17 mouse cellular contexts compared by ENCODE assay signal in the genomic region with DNA sequence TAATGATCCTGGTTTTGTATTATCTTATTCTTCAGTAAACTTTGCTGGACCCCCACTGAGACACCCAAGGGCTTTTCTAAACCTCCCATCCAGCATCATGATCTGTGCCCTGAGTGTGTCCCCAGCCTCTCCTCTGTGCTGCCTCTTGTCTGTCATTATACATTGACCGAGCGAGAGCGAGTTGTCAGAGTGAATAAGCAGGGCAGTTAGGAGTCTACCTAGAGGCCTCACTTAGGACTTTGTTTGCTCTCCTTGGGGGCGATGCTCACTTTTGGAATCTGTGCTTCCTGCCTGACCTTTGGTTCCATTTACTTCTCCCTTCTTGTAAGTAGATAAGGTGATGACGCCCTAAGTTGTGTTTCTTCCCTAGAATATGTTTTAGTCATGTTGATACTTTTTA.
A peak's percentile ranks its signal among the peaks of the same experiment; 100 is the strongest.
DNase-seq lines count a peak whose midpoint lies in the region; ATAC-seq and TF ChIP-seq lines count a peak whose summit lies in the region.
"Had no signal": no experiment of that assay in that cellular context is flagged by ENCODE, and none has a peak within 500 bp of the region (broad histone marks: within the 10 kb centered on the region; RNA-seq: fewer than 3 reads in every experiment).

No protein-coding gene starts in this region.

- H3K4me2 ChIP-seq in heart, embryonic 11.5 days, result no peak overlapping the region
- H3K4me2 ChIP-seq in kidney, embryonic 16.5 days (replicated peaks; ENCODE audit: low read depth, low read length), result no peak overlapping the region
- no peak overlapping the region for H3K4me2 ChIP-seq in kidney, embryonic 14.5 days (replicated peaks; ENCODE audit: low read depth, low read length)
- H3K4me2 ChIP-seq in liver, embryonic 11.5 days, result peak overlapping the region; percentile 26; the same call in 1 of the 2 replicates
- H3K4me2 ChIP-seq in stomach, embryonic 15.5 days, result no peak overlapping the region
- no peak overlapping the region for H3K4me2 ChIP-seq in hindbrain, embryonic 13.5 days
- H3K4me2 ChIP-seq: embryonic facial prominence, embryonic 15.5 days; hindbrain, embryonic 15.5 days; midbrain, embryonic 11.5 days; neural tube, embryonic 12.5 days had no signal

- no peak for TF ChIP-seq CTCF in left cerebral cortex, adult 2 months (IDR thresholded peaks at IDR 0.05)

- no peaks in the 10 kb centered on the region for H3K9me3 ChIP-seq in heart, embryonic 11.5 days (replicated peaks; ENCODE audit: control insufficient read depth, low read length)
- H3K9me3 ChIP-seq in kidney, embryonic 16.5 days (ENCODE audit: low read length), result no peaks in the 10 kb centered on the region
- H3K9me3 ChIP-seq in kidney, embryonic 14.5 days (ENCODE audit: control insufficient read depth, low read length), result no peaks in the 10 kb centered on the region
- H3K9me3 ChIP-seq in liver, embryonic 11.5 days (ENCODE audit: control insufficient read depth, low read length), result no peaks in the 10 kb centered on the region
- H3K9me3 ChIP-seq in stomach, embryonic 15.5 days, result no peaks in the 10 kb centered on the region
- H3K9me3 ChIP-seq in hindbrain, embryonic 13.5 days, result no peaks in the 10 kb centered on the region
- H3K9me3 ChIP-seq: embryonic facial prominence, embryonic 15.5 days; forebrain, embryonic 10.5 days; hindbrain, embryonic 15.5 days; neural tube, embryonic 12.5 days had no signal

- H3K27me3 ChIP-seq in heart, embryonic 11.5 days (ENCODE audit: control insufficient read depth, insufficient read depth, low read length), result no peaks in the 10 kb centered on the region
- no peaks in the 10 kb centered on the region for H3K27me3 ChIP-seq in kidney, embryonic 16.5 days (ENCODE audit: insufficient read depth, low read length)
- H3K27me3 ChIP-seq in kidney, embryonic 14.5 days (ENCODE audit: control insufficient read depth, insufficient read depth, low read length), result no peaks in the 10 kb centered on the region
- H3K27me3 ChIP-seq in liver, embryonic 11.5 days (replicated peaks; ENCODE audit: control insufficient read depth, insufficient read depth, low read length), result no peaks in the 10 kb centered on the region
- no peaks in the 10 kb centered on the region for H3K27me3 ChIP-seq in stomach, embryonic 15.5 days (replicated peaks)
- H3K27me3 ChIP-seq in hindbrain, embryonic 13.5 days, result no peaks in the 10 kb centered on the region
- H3K27me3 ChIP-seq: embryonic facial prominence, embryonic 15.5 days; hindbrain, embryonic 15.5 days; neural tube, embryonic 12.5 days had no signal

- 0 out of 2 replicates have a peak overlapping the region, but pooled peaks have one; percentile 6 for H3K27ac ChIP-seq in heart, embryonic 11.5 days (ENCODE audit: low read depth, low read length)
- H3K27ac ChIP-seq in kidney, embryonic 16.5 days (ENCODE audit: low read length), result peak overlapping the region; percentile 60; the same call in 1 of the 2 replicates
- no peak overlapping the region for H3K27ac ChIP-seq in kidney, embryonic 14.5 days (ENCODE audit: low read depth, low read length)
- H3K27ac ChIP-seq in liver, embryonic 11.5 days (ENCODE audit: low read depth, low read length), result peak overlapping the region; percentile 63; the same call in 1 of the 2 replicates
- peak overlapping the region; percentile 76 for H3K27ac ChIP-seq in stomach, embryonic 15.5 days
- no peak overlapping the region for H3K27ac ChIP-seq in hindbrain, embryonic 13.5 days
- H3K27ac ChIP-seq in left cerebral cortex, adult 2 months, result no peak overlapping the region
- H3K27ac ChIP-seq: forebrain, embryonic 10.5 days; liver, embryonic 14.5 days; neural tube, embryonic 12.5 days had no signal

- H3K9ac ChIP-seq in heart, embryonic 11.5 days (ENCODE audit: low read depth, low read length), result no peak overlapping the region
- H3K9ac ChIP-seq in kidney, embryonic 16.5 days (replicated peaks; ENCODE audit: low read length), result no peak overlapping the region
- no peak overlapping the region for H3K9ac ChIP-seq in kidney, embryonic 14.5 days (ENCODE audit: low read depth, low read length)
- no peak overlapping the region for H3K9ac ChIP-seq in liver, embryonic 11.5 days (ENCODE audit: low read depth, low read length)
- H3K9ac ChIP-seq in stomach, embryonic 15.5 days, result no peak overlapping the region
- no peak overlapping the region for H3K9ac ChIP-seq in hindbrain, embryonic 13.5 days
- H3K9ac ChIP-seq: embryonic facial prominence, embryonic 15.5 days; hindbrain, embryonic 15.5 days; liver, embryonic 14.5 days; neural tube, embryonic 12.5 days had no signal

- H3K4me1 ChIP-seq in heart, embryonic 11.5 days (ENCODE audit: control insufficient read depth, insufficient read depth, low read length), result peaks cover 36% of the 10 kb centered on the region
- peaks cover 40% of the 10 kb centered on the region for H3K4me1 ChIP-seq in kidney, embryonic 16.5 days (ENCODE audit: insufficient read depth, low read length)
- peaks cover 19% of the 10 kb centered on the region; the same call in 1 of the 2 replicates for H3K4me1 ChIP-seq in kidney, embryonic 14.5 days (ENCODE audit: control insufficient read depth, insufficient read depth, low read length)
- peaks cover 21% of the 10 kb centered on the region for H3K4me1 ChIP-seq in liver, embryonic 11.5 days (replicated peaks; ENCODE audit: control insufficient read depth, insufficient read depth, low read length)
- H3K4me1 ChIP-seq in stomach, embryonic 15.5 days, result peaks cover 4% of the 10 kb centered on the region
- peaks cover 26% of the 10 kb centered on the region for H3K4me1 ChIP-seq in hindbrain, embryonic 13.5 days (replicated peaks)

- WGBS in heart, embryonic 11.5 days (ENCODE audit: insufficient replicate concordance), result 14% methylated on average over 5 of the region's 5 CpGs
- 50% methylated on average over 5 of the region's 5 CpGs for WGBS in kidney, embryonic 16.5 days
- WGBS in kidney, embryonic 14.5 days, result 46% methylated on average over 5 of the region's 5 CpGs
- 36% methylated on average over 5 of the region's 5 CpGs for WGBS in liver, embryonic 11.5 days
- 40% methylated on average over 5 of the region's 5 CpGs for WGBS in stomach, embryonic 15.5 days
- 43% methylated on average over 5 of the region's 5 CpGs for WGBS in hindbrain, embryonic 13.5 days

- no peak for ATAC-seq in heart, embryonic 11.5 days (replicated peaks; ENCODE audit: insufficient number of reproducible peaks, low FRiP score, low TSS enrichment)
- ATAC-seq in kidney, embryonic 16.5 days (ENCODE audit: low FRiP score, low TSS enrichment), result peak; percentile 57; the same call in 1 of the 2 replicates
- ATAC-seq in kidney, embryonic 14.5 days (ENCODE audit: low FRiP score, low TSS enrichment), result no peak
- no peak for ATAC-seq in liver, embryonic 11.5 days (replicated peaks; ENCODE audit: low FRiP score)
- ATAC-seq in stomach, embryonic 15.5 days (ENCODE audit: insufficient read depth, low FRiP score, low read depth), result no peak
- ATAC-seq in hindbrain, embryonic 13.5 days (ENCODE audit: low FRiP score), result no peak

- no peak for DNase-seq in heart, postnatal 10 days
- DNase-seq in liver, embryonic 11.5 days (ENCODE audit: low spot score), result peak; percentile 30
- DNase-seq in left cerebral cortex, adult 2 months (ENCODE audit: extremely low spot score in 1 of 2, low spot score in 2 of 2), result no peak
- DNase-seq: cerebellum, adult 9-10 months; gastrocnemius, postnatal 10 days; lung, postnatal 4 days had no signal

- H3K36me3 ChIP-seq in heart, embryonic 11.5 days (ENCODE audit: control insufficient read depth, insufficient read depth, low read length), result no peaks in the 10 kb centered on the region
- H3K36me3 ChIP-seq in kidney, embryonic 16.5 days (ENCODE audit: insufficient read depth, low read length), result no peaks in the 10 kb centered on the region
- H3K36me3 ChIP-seq in kidney, embryonic 14.5 days (ENCODE audit: control insufficient read depth, insufficient read depth, low read length), result no peaks in the 10 kb centered on the region
- no peaks in the 10 kb centered on the region for H3K36me3 ChIP-seq in liver, embryonic 11.5 days (ENCODE audit: control insufficient read depth, insufficient read depth, low read length)
- no peaks in the 10 kb centered on the region for H3K36me3 ChIP-seq in stomach, embryonic 15.5 days
- H3K36me3 ChIP-seq in hindbrain, embryonic 13.5 days, result no peaks in the 10 kb centered on the region
- H3K36me3 ChIP-seq: embryonic facial prominence, embryonic 15.5 days; hindbrain, embryonic 15.5 days; neural tube, embryonic 12.5 days had no signal

- H3K4me3 ChIP-seq in heart, embryonic 11.5 days (ENCODE audit: low read depth, low read length), result no peak overlapping the region
- no peak overlapping the region for H3K4me3 ChIP-seq in kidney, embryonic 16.5 days (ENCODE audit: low read length)
- H3K4me3 ChIP-seq in kidney, embryonic 14.5 days (ENCODE audit: low read length), result no peak overlapping the region
- H3K4me3 ChIP-seq in liver, embryonic 11.5 days (ENCODE audit: low read depth, low read length), result no peak overlapping the region
- no peak overlapping the region for H3K4me3 ChIP-seq in stomach, embryonic 15.5 days (replicated peaks)
- no peak overlapping the region for H3K4me3 ChIP-seq in hindbrain, embryonic 13.5 days
- no peak overlapping the region for H3K4me3 ChIP-seq in left cerebral cortex, adult 2 months
- H3K4me3 ChIP-seq: embryonic facial prominence, embryonic 15.5 days; forebrain, embryonic 10.5 days; hindbrain, embryonic 15.5 days; neural tube, embryonic 12.5 days had no signal

- intact Hi-C loops in heart, postnatal 10 days (cut with DNase I), result no loop called here
- intact Hi-C loops in left cerebral cortex, adult 2 months (cut with DNase I), result no loop called here

Comparison
In these comparisons a context has a peak if more than half of its experiments do, and no peak if none do; other contexts are left out.
1. H3K27ac ChIP-seq: peak in heart, embryonic 11.5 days (single experiment), kidney, embryonic 16.5 days (single experiment), liver, embryonic 11.5 days (single experiment) and stomach, embryonic 15.5 days (single experiment); none in kidney, embryonic 14.5 days (single experiment), hindbrain, embryonic 13.5 days (single experiment) and left cerebral cortex, adult 2 months (single experiment).